Mouse (Mus musculus) stomach, postnatal 0 days (tissue): ENCODE measurements around the gene A130010J15Rik. TPM values are rescaled to one million over a fixed set of nuclear protein-coding genes. Genes with fewer than 3 reads are reported as not detected.
A peak's percentile ranks its signal among the peaks of the same experiment; 100 is the strongest.

Experiments
- ATAC-seq: fragments of 200-750 bp; cut with Nextera tagmentation; 2 replicates; pipeline ENCODE4 v1.8.0; 2017; ENCODE audit not compliant: low FRiP score, low TSS enrichment
- DNase-seq: peaks from one replicate; pipeline ENCODE4 v3.0.0-alpha.2; 2016; ENCODE audit warnings: low spot score
- H3K27ac ChIP-seq: fragments of 300-500 bp; sonication (generic); replicated peaks from 2 replicates; pipeline ENCODE4 v1.5.1; 2014; ENCODE audit warnings: mild to moderate bottlenecking, control low read depth
- H3K27me3 ChIP-seq: fragments of 300-500 bp; sonication (generic); 2 replicates; pipeline ENCODE4 v1.6.1; 2014; ENCODE audit warnings: low read length; ENCODE audit not compliant: control insufficient read depth, insufficient read depth
- H3K36me3 ChIP-seq: fragments of 300-500 bp; sonication (generic); 2 replicates; pipeline ENCODE4 v1.6.1; 2014; ENCODE audit warnings: low read length, mixed read lengths; ENCODE audit not compliant: control insufficient read depth, insufficient read depth
- H3K4me1 ChIP-seq: fragments of 300-500 bp; sonication (generic); replicated peaks from 2 replicates; pipeline ENCODE4 v1.6.1; 2014; ENCODE audit warnings: antibody characterized with exemption; ENCODE audit not compliant: control insufficient read depth, insufficient read depth
- H3K4me2 ChIP-seq: fragments of 300-500 bp; sonication (generic); replicated peaks from 2 replicates; pipeline ENCODE4 v1.6.1; 2014; ENCODE audit warnings: low read depth, mild to moderate bottlenecking, control low read depth, moderate library complexity
- H3K4me3 ChIP-seq: fragments of 300-500 bp; sonication (generic); 2 replicates; pipeline ENCODE4 v1.5.1; 2014; ENCODE audit warnings: low read depth, low read length, control low read depth
- H3K9ac ChIP-seq: fragments of 300-500 bp; sonication (generic); 2 replicates; pipeline ENCODE4 v1.6.1; 2014; ENCODE audit warnings: mild to moderate bottlenecking, low read length, control low read depth, mixed read lengths
- H3K9me3 ChIP-seq: fragments of 300-500 bp; sonication (generic); 2 replicates; pipeline ENCODE4 v1.6.1; 2016; ENCODE audit warnings: low read length; ENCODE audit not compliant: control insufficient read depth
- CTCF ChIP-seq: IDR thresholded peaks from 2 replicates; pipeline ENCODE4 v1.5.1; 2016; ENCODE audit warnings: antibody characterized with exemption, low read depth, mild to moderate bottlenecking, moderate library complexity
- EP300 ChIP-seq: optimal IDR thresholded peaks from 2 replicates; pipeline ENCODE3; 2016; ENCODE audit warnings: antibody characterized with exemption
- WGBS: fragments of 180-500 bp; shearing (Covaris S2); extraction: QIAGEN DNeasy Blood & Tissue Kit; methylation state at CpG from one replicate; pipeline ENCODE4 v1.1.7; 2014; 5-methylcytosine and 5-hydroxymethylcytosine counted together
- polyA plus RNA-seq: library from polyadenylated mRNA; unstranded; fragments of >200 nt; fragmentation: Nextera tagmentation; extraction: Ambion mirVana; gene quantifications from 2 replicates; pipeline ENCODE4 v1.2.1, GENCODE M21; 2015

Gene A130010J15Rik
- polyA plus RNA-seq, 1 experiment from 2014 or later = 11.4 TPM

DNA sequence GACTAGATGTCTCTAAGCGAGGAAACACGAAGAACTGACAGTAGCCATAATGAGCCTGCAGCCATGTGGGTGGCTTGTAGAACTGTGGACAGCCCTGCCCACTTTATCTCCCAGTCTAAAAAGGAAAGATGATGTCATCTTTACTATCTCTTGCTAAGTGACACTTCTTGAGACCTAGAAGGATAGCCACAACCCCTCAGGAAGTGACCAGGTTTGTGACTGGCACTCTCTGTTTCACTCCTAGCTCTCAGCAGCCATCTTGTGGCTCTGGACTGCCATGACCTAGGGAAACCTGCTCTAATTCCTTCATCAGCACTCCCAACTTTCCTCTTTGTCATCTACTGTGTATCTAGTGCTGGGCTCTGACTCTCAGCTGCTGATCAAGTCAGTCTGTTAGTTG is 30.5 kb downstream of the A130010J15Rik start:
- ATAC-seq (peak; percentile 39; the same call in 1 of the 2 replicates), DNase-seq (no peak)
- Histone ChIP-seq H3K9me3 (no peaks in the 10 kb centered on the region), H3K9ac (no peak overlapping the region), H3K4me1 (no peaks in the 10 kb centered on the region), H3K27me3 (no peaks in the 10 kb centered on the region), H3K27ac (no peak overlapping the region), H3K4me3 (no peak overlapping the region), H3K36me3 (no peaks in the 10 kb centered on the region), H3K4me2 (no peak overlapping the region)
- WGBS = 90% methylated on average over 2 of the region's 2 CpGs
- peak; percentile 64 for TF ChIP-seq CTCF
- no peak for TF ChIP-seq EP300

- Histone ChIP-seq H3K9me3 (no peaks in the 10 kb centered on the region), H3K36me3 (no peaks in the 10 kb centered on the region), H3K4me3 (no peak overlapping the region), H3K27ac (no peak overlapping the region), H3K4me1 (no peaks in the 10 kb centered on the region), H3K27me3 (no peaks in the 10 kb centered on the region), H3K9ac (no peak overlapping the region), H3K4me2 (no peak overlapping the region)
- TF ChIP-seq EP300 = no peak
- TF ChIP-seq CTCF = no peak
- 80% methylated on average over 8 of the region's 8 CpGs for WGBS
- no peak for ATAC-seq
- DNase-seq = no peak
Observed at GRCm38 (mm10) chr1:193200640-193201382, 33.0 kb downstream of the A130010J15Rik start.

- no peaks in the 10 kb centered on the region for H3K9me3 ChIP-seq
- ATAC-seq (no peak), DNase-seq (no peak)
- no peak within 1 kb of the TSS for H3K9ac ChIP-seq
- 50% methylated on average over 5 of the region's 5 CpGs for WGBS
- H3K4me1 ChIP-seq = no peaks in the 10 kb centered on the region
- no peaks in the 10 kb centered on the region for H3K36me3 ChIP-seq
- TF ChIP-seq EP300 (no peak), CTCF (no peak)
- H3K4me3 ChIP-seq = no peak within 1 kb of the TSS
- no peaks in the 10 kb centered on the region for H3K27me3 ChIP-seq
- no peak within 1 kb of the TSS for H3K27ac ChIP-seq
- H3K4me2 ChIP-seq = no peak within 1 kb of the TSS
Observed at GRCm38 (mm10) chr1:193201383-193201778, 33.5 kb downstream of the A130010J15Rik start, which contains the start of gene Traf3ip3. Gene Traf3ip3, minus strand, starts transcription at chr1:193201703.

DNA sequence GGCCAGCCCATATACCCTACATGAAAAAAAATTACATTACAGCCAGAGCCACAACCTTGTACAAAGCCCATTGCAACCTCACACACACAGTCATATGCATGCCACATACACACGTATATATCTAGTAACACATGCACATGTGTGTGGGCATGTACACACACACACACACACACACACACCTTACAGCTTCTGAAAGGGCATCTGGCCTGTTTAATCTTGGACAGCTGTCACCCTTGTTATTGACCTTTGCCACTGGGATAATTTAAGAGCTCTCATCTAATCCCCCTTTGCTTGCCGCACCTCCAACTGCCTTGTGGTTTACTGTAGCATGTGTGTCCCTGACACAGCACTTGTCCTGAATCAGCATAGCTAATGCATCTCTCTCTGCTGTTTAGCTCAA is 36.0 kb downstream of the A130010J15Rik start:
- H3K4me3 ChIP-seq = no peak overlapping the region
- H3K27me3 ChIP-seq = no peaks in the 10 kb centered on the region
- no peaks in the 10 kb centered on the region for H3K9me3 ChIP-seq
- WGBS = 65% methylated on average over 2 of the region's 2 CpGs
- H3K4me2 ChIP-seq = no peak overlapping the region
- TF ChIP-seq CTCF (no peak), EP300 (no peak)
- DNase-seq = no peak
- no peak overlapping the region for H3K9ac ChIP-seq
- no peaks in the 10 kb centered on the region for H3K36me3 ChIP-seq
- no peak overlapping the region for H3K27ac ChIP-seq
- H3K4me1 ChIP-seq = no peaks in the 10 kb centered on the region
- ATAC-seq = no peak

- Histone ChIP-seq H3K9me3 (no peaks in the 10 kb centered on the region), H3K4me2 (no peak overlapping the region), H3K4me3 (no peak overlapping the region), H3K27me3 (no peaks in the 10 kb centered on the region), H3K4me1 (no peaks in the 10 kb centered on the region), H3K27ac (no peak overlapping the region), H3K9ac (no peak overlapping the region), H3K36me3 (no peaks in the 10 kb centered on the region)
- DNase-seq = no peak
- no peak for TF ChIP-seq CTCF
- no peak for TF ChIP-seq EP300
- no peak for ATAC-seq
- WGBS = 71% methylated on average over 2 of the region's 2 CpGs
Observed at GRCm38 (mm10) chr1:193205431-193205830, 37.6 kb downstream of the A130010J15Rik start.

- no peak within 1 kb of the TSS for H3K4me3 ChIP-seq
- no peaks in the 10 kb centered on the region for H3K27me3 ChIP-seq
- no peak for ATAC-seq
- no peak within 1 kb of the TSS for H3K4me2 ChIP-seq
- WGBS = 90% methylated on average over 3 of the region's 3 CpGs
- TF ChIP-seq EP300 (no peak), CTCF (no peak)
- H3K36me3 ChIP-seq = no peaks in the 10 kb centered on the region
- no peaks in the 10 kb centered on the region for H3K4me1 ChIP-seq
- H3K27ac ChIP-seq = no peak within 1 kb of the TSS
- no peak for DNase-seq
- no peaks in the 10 kb centered on the region for H3K9me3 ChIP-seq
- no peak within 1 kb of the TSS for H3K9ac ChIP-seq
Observed at GRCm38 (mm10) chr1:193207503-193207902, 39.7 kb downstream of the A130010J15Rik start, which contains the start of gene Lamb3. Gene Lamb3, plus strand, starts transcription at chr1:193207699.
